ENCODE assay signal across 15 mouse cellular contexts in the genomic region with DNA sequence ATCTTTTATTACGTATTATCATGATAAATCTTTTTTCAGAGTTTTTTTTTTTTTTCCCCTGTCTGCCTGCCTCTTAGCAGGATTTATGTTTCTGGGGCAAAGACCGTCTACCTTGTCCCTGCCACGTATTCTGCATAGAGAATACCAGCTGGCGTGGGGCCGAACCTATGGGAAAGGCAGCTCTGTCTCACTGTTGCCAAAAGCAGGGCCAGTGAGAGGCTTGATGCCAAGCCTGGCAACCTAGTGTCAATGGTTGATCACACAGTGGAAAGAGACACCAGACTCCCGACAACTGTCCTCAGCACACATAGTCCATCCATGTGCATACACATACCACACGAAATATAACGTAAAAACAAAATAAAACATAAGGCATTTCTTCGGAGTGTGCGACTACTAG. TPM values are rescaled to one million over a fixed set of nuclear protein-coding genes. Genes with fewer than 3 reads are reported as not detected.
DNase-seq lines count a peak whose midpoint lies in the region; ATAC-seq and TF ChIP-seq lines count a peak whose summit lies in the region.
"Had no signal": no experiment of that assay in that cellular context is flagged by ENCODE, and none has a peak within 500 bp of the region (broad histone marks: within the 10 kb centered on the region; RNA-seq: fewer than 3 reads in every experiment).

No protein-coding gene starts in this region.

- no peaks in the 10 kb centered on the region for H3K9me3 ChIP-seq in liver, embryonic 12.5 days (replicated peaks)
- H3K9me3 ChIP-seq: limb, embryonic 15.5 days; midbrain, embryonic 15.5 days; neural tube, embryonic 12.5 days had no signal

- peak; percentile 46 for DNase-seq in gastrocnemius, adult 18-20 months (ENCODE audit: low spot score)
- no peak for DNase-seq in gastrocnemius, postnatal 36 days
- DNase-seq in liver, adult 2 months (ENCODE audit: extremely low read depth, low read depth, low spot score), result peak; percentile 70
- peak; percentile 93 to 96 for DNase-seq in cerebellum, postnatal 14 days
- DNase-seq: forebrain, postnatal 0 days; gastrocnemius, postnatal 10 days; lung, embryonic 14.5 days had no signal

- TF ChIP-seq CTCF in liver, adult 2 months (IDR thresholded peaks at IDR 0.05; ENCODE audit: low read depth, low read length), result no peak

- H3K36me3 ChIP-seq in liver, adult 2 months (ENCODE audit: control insufficient read depth, insufficient read depth, low read length), result no peaks in the 10 kb centered on the region
- peaks cover 10% of the 10 kb centered on the region for H3K36me3 ChIP-seq in liver, embryonic 12.5 days

- TF ChIP-seq POLR2A in liver, adult 2 months (IDR thresholded peaks at IDR 0.05; ENCODE audit: extremely low read depth, insufficient read depth, low read length), result no peak

- no peaks in the 10 kb centered on the region for H3K27me3 ChIP-seq in liver, adult 2 months (ENCODE audit: control insufficient read depth, insufficient read depth, low read length)
- H3K27me3 ChIP-seq in liver, embryonic 12.5 days (replicated peaks), result no peaks in the 10 kb centered on the region
- H3K27me3 ChIP-seq: limb, embryonic 15.5 days; midbrain, embryonic 15.5 days; neural tube, embryonic 12.5 days had no signal

- no peaks in the 10 kb centered on the region for H3K4me1 ChIP-seq in liver, adult 2 months (ENCODE audit: control insufficient read depth, insufficient read depth, low read length)
- 0 out of 2 replicates have a peak, but pooled peaks cover 8% of the 10 kb centered on the region for H3K4me1 ChIP-seq in liver, embryonic 12.5 days
- H3K4me1 ChIP-seq: limb, embryonic 15.5 days; neural tube, embryonic 12.5 days had no signal

- WGBS in liver, adult 2 months, result 81% methylated on average over 10 of the region's 10 CpGs
- 84% methylated on average over 10 of the region's 10 CpGs for WGBS in liver, embryonic 12.5 days (ENCODE audit: insufficient replicate concordance)

- intact Hi-C loops in gastrocnemius, postnatal 36 days (cut with DNase I), result no loop called here

- no peak overlapping the region for H3K4me3 ChIP-seq in liver, adult 2 months (ENCODE audit: insufficient read depth, low read depth, low read length)
- H3K4me3 ChIP-seq in liver, embryonic 12.5 days, result no peak overlapping the region
- H3K4me3 ChIP-seq: limb, embryonic 15.5 days; midbrain, embryonic 15.5 days; neural tube, embryonic 12.5 days had no signal

- ATAC-seq in liver, embryonic 12.5 days, result no peak
- peak; percentile 56; the same call in 1 of the 2 replicates for ATAC-seq in cerebellum, adult (ENCODE audit: insufficient number of reproducible peaks, low FRiP score, low TSS enrichment)
- ATAC-seq in monocyte, adult 5-6 weeks (replicated peaks; ENCODE audit: insufficient number of reproducible peaks, low FRiP score, low TSS enrichment, poor library complexity, severe bottlenecking), result no peak
- ATAC-seq: forebrain, postnatal 0 days; midbrain, embryonic 15.5 days had no signal

- no peak overlapping the region for H3K4me2 ChIP-seq in liver, embryonic 12.5 days
- H3K4me2 ChIP-seq: heart, embryonic 11.5 days; limb, embryonic 15.5 days; lung, embryonic 14.5 days; midbrain, embryonic 15.5 days; neural tube, embryonic 12.5 days had no signal

- no peak overlapping the region for H3K9ac ChIP-seq in liver, adult 2 months (ENCODE audit: low read depth, low read length)
- no peak overlapping the region for H3K9ac ChIP-seq in liver, embryonic 12.5 days
- H3K9ac ChIP-seq: forebrain, postnatal 0 days; limb, embryonic 15.5 days; lung, embryonic 14.5 days; midbrain, embryonic 15.5 days; neural tube, embryonic 12.5 days had no signal

- H3K27ac ChIP-seq in liver, adult 2 months (replicated peaks; ENCODE audit: insufficient read depth, low read depth, low read length), result no peak overlapping the region
- no peak overlapping the region for H3K27ac ChIP-seq in liver, embryonic 12.5 days
- H3K27ac ChIP-seq: kidney, postnatal 0 days; limb, embryonic 15.5 days; midbrain, embryonic 15.5 days; neural tube, embryonic 12.5 days had no signal

- H3K79me2 ChIP-seq in liver, adult 2 months (ENCODE audit: control insufficient read depth, insufficient read depth, low read length), result no peaks in the 10 kb centered on the region

RNA-seq across cellular contexts. Expression of gene Sgsm2, which starts 13.8 kb away (rescaled TPM):
- total RNA-seq in gastrocnemius, adult 18-20 months (2021), result 1 to 10 TPM; 1.6 to 2.4 TPM
- total RNA-seq in gastrocnemius, postnatal 36 days (2021), result 1 to 10 TPM; 1.4 to 1.9 TPM
- total RNA-seq in liver, adult 2 months (2014; rRNA removed), result 1.5 and 3.3 TPM in 2 replicates
- polyA plus RNA-seq in liver, adult 2 months (2012; rRNA removed), result 7.5 and 10.3 TPM in 2 replicates
- 2.6 and 2.9 TPM in 2 replicates for polyA plus RNA-seq in liver, embryonic 12.5 days (2016; fragmentation: Nextera tagmentation; extraction: Ambion mirVana)
- 1.4 to 10.7 TPM (median 3.1 TPM) in 3 replicates for total RNA-seq in monocyte, adult 5-6 weeks (2017)

RNA-seq across cellular contexts. Expression of gene Tsr1, which starts 14.8 kb away (rescaled TPM):
- total RNA-seq in gastrocnemius, adult 18-20 months (2021), result 10 to 100 TPM; 22.8 to 26.7 TPM
- total RNA-seq in gastrocnemius, postnatal 36 days (2021), result 10 to 100 TPM; 16.8 to 25.2 TPM
- 9.0 and 10.1 TPM in 2 replicates for total RNA-seq in liver, adult 2 months (2014; rRNA removed)
- polyA plus RNA-seq in liver, adult 2 months (2012; rRNA removed), result 3.8 and 4.9 TPM in 2 replicates
- polyA plus RNA-seq in liver, embryonic 12.5 days (2016; fragmentation: Nextera tagmentation; extraction: Ambion mirVana), result 45.5 and 47.1 TPM in 2 replicates
- total RNA-seq in monocyte, adult 5-6 weeks (2017), result 26.3 to 41.9 TPM (median 28.8 TPM) in 3 replicates

RNA-seq across cellular contexts. Expression of gene Smg6, which starts 42.5 kb away (rescaled TPM):
- 10 to 100 TPM; 11.8 to 12.3 TPM for total RNA-seq in gastrocnemius, adult 18-20 months (2021)
- total RNA-seq in gastrocnemius, postnatal 36 days (2021), result 10 to 100 TPM in 1 of 2 experiments, 1 to 10 TPM in 1; 8.4 to 11.4 TPM
- 12.8 and 17.2 TPM in 2 replicates for total RNA-seq in liver, adult 2 months (2014; rRNA removed)
- 16.6 and 16.8 TPM in 2 replicates for polyA plus RNA-seq in liver, adult 2 months (2012; rRNA removed)
- polyA plus RNA-seq in liver, embryonic 12.5 days (2016; fragmentation: Nextera tagmentation; extraction: Ambion mirVana), result 7.7 and 7.8 TPM in 2 replicates
- 25.4 to 48.6 TPM (median 28.2 TPM) in 3 replicates for total RNA-seq in monocyte, adult 5-6 weeks (2017)

RNA-seq across cellular contexts. Expression of gene Srr, which starts 42.6 kb away (rescaled TPM):
- total RNA-seq in gastrocnemius, adult 18-20 months (2021), result 10 to 100 TPM; 15.6 to 22.8 TPM
- total RNA-seq in gastrocnemius, postnatal 36 days (2021), result 10 to 100 TPM; 18.6 to 18.9 TPM
- total RNA-seq in liver, adult 2 months (2014; rRNA removed), result 31.9 and 39.3 TPM in 2 replicates
- 24.2 and 35.3 TPM in 2 replicates for polyA plus RNA-seq in liver, adult 2 months (2012; rRNA removed)
- 4.9 and 6.5 TPM in 2 replicates for polyA plus RNA-seq in liver, embryonic 12.5 days (2016; fragmentation: Nextera tagmentation; extraction: Ambion mirVana)
- 0.75 to 5.8 TPM (median 3.9 TPM) in 3 replicates for total RNA-seq in monocyte, adult 5-6 weeks (2017)

RNA-seq across cellular contexts. Expression of gene Mnt, which starts 52.4 kb away (rescaled TPM):
- total RNA-seq in gastrocnemius, adult 18-20 months (2021), result 1 to 10 TPM; 4.8 to 7.0 TPM
- total RNA-seq in gastrocnemius, postnatal 36 days (2021), result 1 to 10 TPM; 6.4 to 7.1 TPM
- total RNA-seq in liver, adult 2 months (2014; rRNA removed), result 1.0 and 1.1 TPM in 2 replicates
- 4.1 and 4.7 TPM in 2 replicates for polyA plus RNA-seq in liver, adult 2 months (2012; rRNA removed)
- polyA plus RNA-seq in liver, embryonic 12.5 days (2016; fragmentation: Nextera tagmentation; extraction: Ambion mirVana), result 1.9 and 2.0 TPM in 2 replicates
- 8.0 to 14.0 TPM (median 9.5 TPM) in 3 replicates for total RNA-seq in monocyte, adult 5-6 weeks (2017)

Comparison
In these comparisons a context has a peak if more than half of its experiments do, and no peak if none do; other contexts are left out.
1. DNase-seq: peak in gastrocnemius, adult 18-20 months (single experiment), liver, adult 2 months (single experiment) and cerebellum, postnatal 14 days (2 of 2); none in gastrocnemius, postnatal 36 days (0 of 2).